ENCODE assay signal across 12 mouse cellular contexts in genomic region chr7:4138671-4139070, GRCm38 (mm10). TPM values are rescaled to one million over a fixed set of nuclear protein-coding genes. Genes with fewer than 3 reads are reported as not detected.
DNase-seq lines count a peak whose midpoint lies in the region; ATAC-seq and TF ChIP-seq lines count a peak whose summit lies in the region.
"Had no signal": no experiment of that assay in that cellular context is flagged by ENCODE, and none has a peak within 500 bp of the region (broad histone marks: within the 10 kb centered on the region; RNA-seq: fewer than 3 reads in every experiment).

No protein-coding gene starts in this region.

- H3K9ac ChIP-seq in hindbrain, postnatal 0 days (replicated peaks; ENCODE audit: low read length): no peak overlapping the region
- H3K9ac ChIP-seq in midbrain, embryonic 11.5 days (ENCODE audit: low read length): no peak overlapping the region
- no peak overlapping the region for H3K9ac ChIP-seq in midbrain, embryonic 16.5 days (ENCODE audit: low read depth, low read length)

- no peak for TF ChIP-seq CTCF in hindbrain, postnatal 0 days (IDR thresholded peaks at IDR 0.05; ENCODE audit: low read depth)

- no peaks in the 10 kb centered on the region for H3K27me3 ChIP-seq in hindbrain, embryonic 10.5 days (ENCODE audit: insufficient read depth, poor library complexity, severe bottlenecking)
- no peaks in the 10 kb centered on the region for H3K27me3 ChIP-seq in hindbrain, postnatal 0 days (ENCODE audit: insufficient read depth, low read length)
- no peaks in the 10 kb centered on the region for H3K27me3 ChIP-seq in midbrain, embryonic 11.5 days (ENCODE audit: control insufficient read depth, insufficient read depth, low read length)
- H3K27me3 ChIP-seq in midbrain, embryonic 16.5 days (ENCODE audit: control insufficient read depth, insufficient read depth, low read depth, low read length): no peaks in the 10 kb centered on the region

- H3K36me3 ChIP-seq in hindbrain, embryonic 10.5 days: peaks cover 60% of the 10 kb centered on the region
- peaks cover 54% of the 10 kb centered on the region for H3K36me3 ChIP-seq in hindbrain, postnatal 0 days (ENCODE audit: insufficient read depth, low read length)
- H3K36me3 ChIP-seq in midbrain, embryonic 11.5 days (ENCODE audit: control insufficient read depth, insufficient read depth, low read length): peaks cover 40% of the 10 kb centered on the region
- H3K36me3 ChIP-seq in midbrain, embryonic 16.5 days (ENCODE audit: control insufficient read depth, insufficient read depth, low read length): peaks cover 41% of the 10 kb centered on the region

- ATAC-seq in hindbrain, postnatal 0 days: no peak
- ATAC-seq in midbrain, embryonic 11.5 days (ENCODE audit: low FRiP score): no peak
- ATAC-seq in midbrain, embryonic 16.5 days: no peak

- peak; percentile 23 for DNase-seq in cerebellum, adult 8-10 months
- DNase-seq in cerebellum, adult 18-20 months: no peak
- no peak for DNase-seq in hindbrain, embryonic 10.5 days (ENCODE audit: low spot score)
- no peak for DNase-seq in hindbrain, postnatal 0 days (ENCODE audit: low spot score)
- DNase-seq in midbrain, embryonic 11.5 days (ENCODE audit: low spot score, missing footprints): peak; percentile 66
- DNase-seq in testis, postnatal 10 days (ENCODE audit: low spot score): peak; percentile 38
- no peak for DNase-seq in urinary bladder, adult 18-20 months (ENCODE audit: low spot score in 2 of 2)
- DNase-seq: adrenal gland, adult 8-10 months; gastrocnemius, postnatal 25 days; thymus, postnatal 25 days had no signal

- H3K4me2 ChIP-seq in hindbrain, postnatal 0 days (ENCODE audit: low read depth, low read length): no peak overlapping the region
- H3K4me2 ChIP-seq in midbrain, embryonic 11.5 days: no peak overlapping the region
- no peak overlapping the region for H3K4me2 ChIP-seq in midbrain, embryonic 16.5 days (ENCODE audit: low read length)

- H3K4me3 ChIP-seq in hindbrain, embryonic 10.5 days: 0 out of 2 replicates have a peak overlapping the region, but pooled peaks have one; percentile 81
- no peak overlapping the region for H3K4me3 ChIP-seq in hindbrain, postnatal 0 days (ENCODE audit: low read length)
- no peak overlapping the region for H3K4me3 ChIP-seq in midbrain, embryonic 11.5 days (ENCODE audit: low read depth, low read length)
- no peak overlapping the region for H3K4me3 ChIP-seq in midbrain, embryonic 16.5 days (ENCODE audit: low read depth, low read length)

- no peak overlapping the region for H3K27ac ChIP-seq in hindbrain, embryonic 10.5 days
- H3K27ac ChIP-seq in hindbrain, postnatal 0 days: no peak overlapping the region
- no peak overlapping the region for H3K27ac ChIP-seq in midbrain, embryonic 11.5 days (ENCODE audit: low read depth, low read length)
- H3K27ac ChIP-seq in midbrain, embryonic 16.5 days (ENCODE audit: low read length): no peak overlapping the region

- 90% methylated on average over 7 of the region's 7 CpGs for WGBS in hindbrain, embryonic 10.5 days
- 94% methylated on average over 7 of the region's 7 CpGs for WGBS in hindbrain, postnatal 0 days
- WGBS in midbrain, embryonic 11.5 days: 91% methylated on average over 7 of the region's 7 CpGs
- 92% methylated on average over 7 of the region's 7 CpGs for WGBS in midbrain, embryonic 16.5 days

- no peaks in the 10 kb centered on the region for H3K9me3 ChIP-seq in hindbrain, embryonic 10.5 days
- no peaks in the 10 kb centered on the region for H3K9me3 ChIP-seq in hindbrain, postnatal 0 days (ENCODE audit: low read length)
- H3K9me3 ChIP-seq in midbrain, embryonic 11.5 days (ENCODE audit: control insufficient read depth, low read length): no peaks in the 10 kb centered on the region
- no peaks in the 10 kb centered on the region for H3K9me3 ChIP-seq in midbrain, embryonic 16.5 days (replicated peaks; ENCODE audit: control insufficient read depth, low read length, poor library complexity, severe bottlenecking)

- H3K4me1 ChIP-seq in hindbrain, embryonic 10.5 days (replicated peaks): peaks cover 18% of the 10 kb centered on the region
- peaks cover 9% of the 10 kb centered on the region; the same call in 1 of the 2 replicates for H3K4me1 ChIP-seq in hindbrain, postnatal 0 days (ENCODE audit: insufficient read depth, low read length)
- H3K4me1 ChIP-seq in midbrain, embryonic 11.5 days (ENCODE audit: control insufficient read depth, insufficient read depth, low read length): peaks cover 7% of the 10 kb centered on the region
- H3K4me1 ChIP-seq in midbrain, embryonic 16.5 days (ENCODE audit: control insufficient read depth, insufficient read depth, low read length): peaks cover 12% of the 10 kb centered on the region

RNA-seq across cellular contexts. Expression of gene Leng8, which starts 1.8 kb away (rescaled TPM):
- 68.7 and 91.4 TPM in 2 replicates for polyA plus RNA-seq in hindbrain, embryonic 10.5 days (2016; fragmentation: Nextera tagmentation; extraction: Ambion mirVana)
- 183 and 264 TPM in 2 replicates for total RNA-seq in hindbrain, postnatal 0 days (2014; rRNA removed)
- 49.1 and 50.8 TPM in 2 replicates for polyA plus RNA-seq in hindbrain, postnatal 0 days (2015; fragmentation: Nextera tagmentation; extraction: Ambion mirVana)
- polyA plus RNA-seq in midbrain, embryonic 11.5 days (2014; fragmentation: Nextera tagmentation; extraction: Ambion mirVana): 44.4 and 45.6 TPM in 2 replicates
- polyA plus RNA-seq in midbrain, embryonic 16.5 days (2015; fragmentation: Nextera tagmentation; extraction: Ambion mirVana): 81.8 and 83.3 TPM in 2 replicates

RNA-seq across cellular contexts. Expression of gene Leng9, which starts 11.5 kb away (rescaled TPM):
- 1.6 and 2.5 TPM in 2 replicates for polyA plus RNA-seq in hindbrain, embryonic 10.5 days (2016; fragmentation: Nextera tagmentation; extraction: Ambion mirVana)
- total RNA-seq in hindbrain, postnatal 0 days (2014; rRNA removed): 4.2 and 4.4 TPM in 2 replicates
- 4.2 and 5.4 TPM in 2 replicates for polyA plus RNA-seq in hindbrain, postnatal 0 days (2015; fragmentation: Nextera tagmentation; extraction: Ambion mirVana)
- 1.5 and 2.0 TPM in 2 replicates for polyA plus RNA-seq in midbrain, embryonic 11.5 days (2014; fragmentation: Nextera tagmentation; extraction: Ambion mirVana)
- 4.9 and 5.3 TPM in 2 replicates for polyA plus RNA-seq in midbrain, embryonic 16.5 days (2015; fragmentation: Nextera tagmentation; extraction: Ambion mirVana)

RNA-seq across cellular contexts. Expression of gene Ttyh1, which starts 19.5 kb away (rescaled TPM):
- polyA plus RNA-seq in hindbrain, embryonic 10.5 days (2016; fragmentation: Nextera tagmentation; extraction: Ambion mirVana): 31.2 and 67.4 TPM in 2 replicates
- 819 and 1,009 TPM in 2 replicates for total RNA-seq in hindbrain, postnatal 0 days (2014; rRNA removed)
- 249 and 272 TPM in 2 replicates for polyA plus RNA-seq in hindbrain, postnatal 0 days (2015; fragmentation: Nextera tagmentation; extraction: Ambion mirVana)
- polyA plus RNA-seq in midbrain, embryonic 11.5 days (2014; fragmentation: Nextera tagmentation; extraction: Ambion mirVana): 33.8 and 43.6 TPM in 2 replicates
- polyA plus RNA-seq in midbrain, embryonic 16.5 days (2015; fragmentation: Nextera tagmentation; extraction: Ambion mirVana): 122 and 158 TPM in 2 replicates

RNA-seq across cellular contexts. Expression of gene Cdc42ep5, which starts 26.0 kb away (rescaled TPM):
- polyA plus RNA-seq in hindbrain, embryonic 10.5 days (2016; fragmentation: Nextera tagmentation; extraction: Ambion mirVana): 16.9 and 23.5 TPM in 2 replicates
- 8.5 and 15.9 TPM in 2 replicates for total RNA-seq in hindbrain, postnatal 0 days (2014; rRNA removed)
- polyA plus RNA-seq in hindbrain, postnatal 0 days (2015; fragmentation: Nextera tagmentation; extraction: Ambion mirVana): 11.7 and 12.0 TPM in 2 replicates
- 15.6 and 17.4 TPM in 2 replicates for polyA plus RNA-seq in midbrain, embryonic 11.5 days (2014; fragmentation: Nextera tagmentation; extraction: Ambion mirVana)
- 4.7 and 5.1 TPM in 2 replicates for polyA plus RNA-seq in midbrain, embryonic 16.5 days (2015; fragmentation: Nextera tagmentation; extraction: Ambion mirVana)
- total RNA-seq: MEL had no signal

Comparison
In these comparisons a context has a peak if more than half of its experiments do, and no peak if none do; other contexts are left out.
1. DNase-seq: peak in cerebellum, adult 8-10 months (single experiment), midbrain, embryonic 11.5 days (single experiment) and testis, postnatal 10 days (single experiment); none in cerebellum, adult 18-20 months (0 of 2), hindbrain, embryonic 10.5 days (single experiment), hindbrain, postnatal 0 days (single experiment) and urinary bladder, adult 18-20 months (0 of 2).